Mouse (Mus musculus): ENCODE data around the gene Ncoa7. TPM values are rescaled to one million over a fixed set of nuclear protein-coding genes. Genes with fewer than 3 reads are reported as not detected.

Ncoa7 gene
- total RNA-seq (2023) = 7.5 and 8.6 TPM in 2 replicates

GRCm38 (mm10) chr10:30802681-30803586, at the start of gene Ncoa7:
TSS of gene Ncoa7 (minus strand) at chr10:30803326.

GRCm38 (mm10) chr10:30842643-30843437, 39.7 kb upstream of the Ncoa7 start, which contains the start of gene Hey2:
TSS of gene Hey2 (minus strand) at chr10:30842801.

GRCm38 (mm10) chr10:30629513-30629912, 173.6 kb downstream of the Ncoa7 start, which contains the start of gene Hint3:
TSS of gene Hint3 (minus strand) at chr10:30629632.

GRCm38 (mm10) chr10:30600542-30600966, 202.6 kb downstream of the Ncoa7 start, which contains the start of gene Trmt11:
TSS of gene Trmt11 (minus strand) at chr10:30600749.

Other genes with a start within 250 kb of the Ncoa7 start
- 3.5 and 3.6 TPM in 2 replicates for gene Trmt11, start 202.6 kb downstream of the Ncoa7 start, total RNA-seq (2023)
- 4.6 and 4.7 TPM in 2 replicates for gene Hint3, start 173.7 kb downstream of the Ncoa7 start, total RNA-seq (2023)
- not detected in 2 replicates for gene Hey2, start 39.5 kb upstream of the Ncoa7 start, total RNA-seq (2023)

Measured in neutrophil, adult 65 days (primary cell).